Mouse (Mus musculus): ENCODE results near the gene Tlcd1. TPM values are rescaled to one million over a fixed set of nuclear protein-coding genes. Genes with fewer than 3 reads are reported as not detected.
A peak's percentile ranks its signal among the peaks of the same experiment; 100 is the strongest.

Tlcd1 gene
- polyA plus RNA-seq, 1 experiment from 2014 or later: 18.2 TPM

- no peaks in the 10 kb centered on the region for H3K4me1 ChIP-seq (ENCODE audit: insufficient read depth, low read depth, low read length)
- DNase-seq (ENCODE audit: low spot score) (no peak), ATAC-seq (no peak)
- no peaks in the 10 kb centered on the region for H3K27me3 ChIP-seq (replicated peaks; ENCODE audit: insufficient read depth, low read length)
- no peak overlapping the region for H3K27ac ChIP-seq (ENCODE audit: low read length)
- H3K36me3 ChIP-seq (ENCODE audit: insufficient read depth, low read length): no peaks in the 10 kb centered on the region
- H3K4me2 ChIP-seq (replicated peaks; ENCODE audit: low read depth, low read length): no peak overlapping the region
- no peak for TF ChIP-seq CTCF (IDR thresholded peaks at IDR 0.05)
- TF ChIP-seq EP300 (IDR thresholded peaks at IDR 0.05): no peak
- WGBS: 77% methylated on average over 4 of the region's 4 CpGs
- no peak overlapping the region for H3K4me3 ChIP-seq (ENCODE audit: low read depth, low read length)
- H3K9ac ChIP-seq (replicated peaks; ENCODE audit: low read depth): no peak overlapping the region
- no peaks in the 10 kb centered on the region for H3K9me3 ChIP-seq (ENCODE audit: low read length)
Measured at GRCm38 (mm10) chr11:78137584-78137983, 38.9 kb upstream of the Tlcd1 start.

- Histone ChIP-seq H3K9ac (replicated peaks; ENCODE audit: low read depth) (no peak overlapping the region), H3K4me1 (ENCODE audit: insufficient read depth, low read depth, low read length) (no peaks in the 10 kb centered on the region), H3K4me3 (ENCODE audit: low read depth, low read length) (no peak overlapping the region), H3K36me3 (ENCODE audit: insufficient read depth, low read length) (no peaks in the 10 kb centered on the region), H3K27ac (ENCODE audit: low read length) (no peak overlapping the region), H3K9me3 (ENCODE audit: low read length) (no peaks in the 10 kb centered on the region), H3K27me3 (replicated peaks; ENCODE audit: insufficient read depth, low read length) (no peaks in the 10 kb centered on the region), H3K4me2 (replicated peaks; ENCODE audit: low read depth, low read length) (no peak overlapping the region)
- no peak for TF ChIP-seq CTCF (IDR thresholded peaks at IDR 0.05)
- no peak for TF ChIP-seq EP300 (IDR thresholded peaks at IDR 0.05)
- ATAC-seq (no peak), DNase-seq (ENCODE audit: low spot score) (no peak)
- WGBS: 90% methylated on average over 3 of the region's 3 CpGs
Measured at GRCm38 (mm10) chr11:78138023-78138422, 38.5 kb upstream of the Tlcd1 start.

DNA sequence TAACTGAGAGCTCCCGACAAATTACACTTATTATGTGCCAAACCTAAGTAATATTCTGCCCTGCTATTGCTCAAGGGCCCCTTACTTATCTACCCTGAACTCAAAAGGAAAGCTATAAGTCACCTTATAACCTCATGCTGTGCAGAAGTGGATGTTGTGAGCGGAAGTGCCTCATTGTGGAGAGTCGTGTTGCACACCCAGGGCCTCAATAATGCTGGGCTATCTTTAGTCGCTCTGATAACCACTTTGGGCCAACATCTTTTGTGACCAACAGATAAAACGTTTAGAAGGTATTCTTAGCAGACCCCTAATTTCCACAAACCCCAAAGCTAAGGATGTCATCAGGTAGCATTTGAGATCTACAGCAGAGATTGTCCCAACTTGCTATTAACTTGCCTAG is 35.8 kb upstream of the Tlcd1 start:
- H3K9ac ChIP-seq (replicated peaks; ENCODE audit: low read depth): no peak overlapping the region
- H3K9me3 ChIP-seq (ENCODE audit: low read length): no peaks in the 10 kb centered on the region
- no peak overlapping the region for H3K27ac ChIP-seq (ENCODE audit: low read length)
- TF ChIP-seq EP300 (IDR thresholded peaks at IDR 0.05): no peak
- TF ChIP-seq CTCF (IDR thresholded peaks at IDR 0.05): no peak
- 71% methylated on average over 5 of the region's 5 CpGs for WGBS
- ATAC-seq: no peak
- H3K27me3 ChIP-seq (replicated peaks; ENCODE audit: insufficient read depth, low read length): no peaks in the 10 kb centered on the region
- H3K4me1 ChIP-seq (ENCODE audit: insufficient read depth, low read depth, low read length): no peaks in the 10 kb centered on the region
- DNase-seq (ENCODE audit: low spot score): no peak
- no peaks in the 10 kb centered on the region for H3K36me3 ChIP-seq (ENCODE audit: insufficient read depth, low read length)
- H3K4me3 ChIP-seq (ENCODE audit: low read depth, low read length): no peak overlapping the region
- no peak overlapping the region for H3K4me2 ChIP-seq (replicated peaks; ENCODE audit: low read depth, low read length)

GRCm38 (mm10) chr11:78143520-78143919 is 33.0 kb upstream of the Tlcd1 start:
- Histone ChIP-seq H3K9ac (replicated peaks; ENCODE audit: low read depth) (no peak overlapping the region), H3K36me3 (ENCODE audit: insufficient read depth, low read length) (no peaks in the 10 kb centered on the region), H3K4me3 (ENCODE audit: low read depth, low read length) (no peak overlapping the region), H3K9me3 (ENCODE audit: low read length) (no peaks in the 10 kb centered on the region), H3K27me3 (replicated peaks; ENCODE audit: insufficient read depth, low read length) (no peaks in the 10 kb centered on the region), H3K4me1 (ENCODE audit: insufficient read depth, low read depth, low read length) (no peaks in the 10 kb centered on the region), H3K4me2 (replicated peaks; ENCODE audit: low read depth, low read length) (no peak overlapping the region), H3K27ac (ENCODE audit: low read length) (no peak overlapping the region)
- whole genome bisulfite sequencing: 74% methylated on average over 2 of the region's 2 CpGs
- no peak for DNase-seq (ENCODE audit: low spot score)
- TF ChIP-seq EP300 (IDR thresholded peaks at IDR 0.05): no peak
- TF ChIP-seq CTCF (IDR thresholded peaks at IDR 0.05): no peak
- ATAC-seq: no peak

DNA sequence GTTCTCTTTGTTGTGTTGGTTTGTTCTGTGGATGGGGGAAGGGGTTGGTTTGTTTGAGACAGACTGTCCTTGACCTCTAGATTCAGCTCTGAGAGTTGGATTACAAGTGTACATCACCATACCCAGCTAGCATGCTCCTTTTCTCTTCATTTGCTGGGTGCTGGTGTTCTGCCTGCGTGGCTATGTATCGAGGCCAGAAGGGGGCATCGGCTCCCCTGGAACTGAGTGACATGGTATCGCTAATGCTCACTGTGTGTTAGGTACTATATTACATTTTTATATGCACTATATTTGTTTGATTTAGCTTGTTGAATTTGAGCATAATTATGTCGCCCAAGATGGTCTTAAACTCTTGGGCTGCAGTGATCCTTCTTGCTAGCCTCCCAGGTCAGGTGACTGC is 30.3 kb upstream of the Tlcd1 start:
- H3K27ac ChIP-seq (ENCODE audit: low read length): no peak overlapping the region
- WGBS: 89% methylated on average over 5 of the region's 5 CpGs
- TF ChIP-seq EP300 (IDR thresholded peaks at IDR 0.05) (no peak), CTCF (IDR thresholded peaks at IDR 0.05) (peak; percentile 43)
- no peaks in the 10 kb centered on the region for H3K9me3 ChIP-seq (ENCODE audit: low read length)
- H3K4me1 ChIP-seq (ENCODE audit: insufficient read depth, low read depth, low read length): no peaks in the 10 kb centered on the region
- no peaks in the 10 kb centered on the region for H3K27me3 ChIP-seq (replicated peaks; ENCODE audit: insufficient read depth, low read length)
- DNase-seq (ENCODE audit: low spot score): no peak
- ATAC-seq: no peak
- no peak overlapping the region for H3K4me3 ChIP-seq (ENCODE audit: low read depth, low read length)
- H3K36me3 ChIP-seq (ENCODE audit: insufficient read depth, low read length): 0 out of 2 replicates have a peak, but pooled peaks cover 5% of the 10 kb centered on the region
- no peak overlapping the region for H3K4me2 ChIP-seq (replicated peaks; ENCODE audit: low read depth, low read length)
- no peak overlapping the region for H3K9ac ChIP-seq (replicated peaks; ENCODE audit: low read depth)

GRCm38 (mm10) chr11:78146707-78147543 is 29.6 kb upstream of the Tlcd1 start:
- no peak overlapping the region for H3K9ac ChIP-seq (replicated peaks; ENCODE audit: low read depth)

More at GRCm38 (mm10) chr11:78146707-78147543, 29.6 kb upstream of the Tlcd1 start:
- H3K4me3 ChIP-seq (ENCODE audit: low read depth, low read length): no peak overlapping the region
- TF ChIP-seq EP300 (IDR thresholded peaks at IDR 0.05) (no peak), CTCF (IDR thresholded peaks at IDR 0.05) (no peak)
- WGBS: 86% methylated on average over 6 of the region's 6 CpGs
- H3K27me3 ChIP-seq (replicated peaks; ENCODE audit: insufficient read depth, low read length): no peaks in the 10 kb centered on the region
- H3K4me2 ChIP-seq (replicated peaks; ENCODE audit: low read depth, low read length): no peak overlapping the region
- H3K9me3 ChIP-seq (ENCODE audit: low read length): no peaks in the 10 kb centered on the region
- ATAC-seq (no peak), DNase-seq (ENCODE audit: low spot score) (no peak)
- no peak overlapping the region for H3K27ac ChIP-seq (ENCODE audit: low read length)
- peaks cover under 1% of the 10 kb centered on the region; the same call in 1 of the 2 replicates for H3K4me1 ChIP-seq (ENCODE audit: insufficient read depth, low read depth, low read length)
- H3K36me3 ChIP-seq (ENCODE audit: insufficient read depth, low read length): 0 out of 2 replicates have a peak, but pooled peaks cover 5% of the 10 kb centered on the region
